Mouse (Mus musculus) midbrain, embryonic 10.5 days (tissue): ENCODE data around the gene Nufip2. TPM values are rescaled to one million over a fixed set of nuclear protein-coding genes. Genes with fewer than 3 reads are reported as not detected.
A peak's percentile ranks its signal among the peaks of the same experiment; 100 is the strongest.
"Not testable (repeated sequence)": the region's sequence is repeated elsewhere in the genome, so short reads cannot be mapped to it uniquely, and the experiment has no call there.

Source experiments
- DNase-seq: peaks from one replicate; pipeline ENCODE4 v3.0.0-alpha.2; 2017; ENCODE audit warnings: low spot score
- H3K27ac ChIP-seq: fragments of 300-500 bp; sonication (generic); replicated peaks from 2 replicates; pipeline ENCODE4 v1.5.1; 2016; ENCODE audit warnings: mild to moderate bottlenecking
- H3K27me3 ChIP-seq: fragments of 300-500 bp; sonication (generic); 2 replicates; pipeline ENCODE4 v1.6.1; 2016; ENCODE audit warnings: low read depth, mild to moderate bottlenecking; ENCODE audit not compliant: poor library complexity, severe bottlenecking
- H3K36me3 ChIP-seq: fragments of 300-500 bp; sonication (generic); 2 replicates; pipeline ENCODE4 v1.6.1; 2016; ENCODE audit warnings: mild to moderate bottlenecking, moderate library complexity
- H3K4me1 ChIP-seq: fragments of 300-500 bp; sonication (generic); 2 replicates; pipeline ENCODE4 v1.6.1; 2016
- H3K4me3 ChIP-seq: fragments of 300-500 bp; sonication (generic); 2 replicates; pipeline ENCODE4 v1.5.1; 2016; ENCODE audit warnings: mild to moderate bottlenecking, moderate library complexity
- H3K9me3 ChIP-seq: fragments of 300-500 bp; sonication (generic); replicated peaks from 2 replicates; pipeline ENCODE4 v1.6.1; 2016; ENCODE audit warnings: mild to moderate bottlenecking
- WGBS: fragments of 180-500 bp; shearing (Covaris S2); methylation state at CpG from one replicate; pipeline ENCODE4 v1.1.7; 2016; 5-methylcytosine and 5-hydroxymethylcytosine counted together
- polyA plus RNA-seq: library from polyadenylated mRNA; unstranded; fragments of >200 nt; fragmentation: Nextera tagmentation; extraction: Ambion mirVana; gene quantifications from 2 replicates; pipeline ENCODE4 v1.2.1, GENCODE M21; 2016

Gene Nufip2
- 3.2 and 3.3 TPM in 2 replicates for polyA plus RNA-seq

DNA sequence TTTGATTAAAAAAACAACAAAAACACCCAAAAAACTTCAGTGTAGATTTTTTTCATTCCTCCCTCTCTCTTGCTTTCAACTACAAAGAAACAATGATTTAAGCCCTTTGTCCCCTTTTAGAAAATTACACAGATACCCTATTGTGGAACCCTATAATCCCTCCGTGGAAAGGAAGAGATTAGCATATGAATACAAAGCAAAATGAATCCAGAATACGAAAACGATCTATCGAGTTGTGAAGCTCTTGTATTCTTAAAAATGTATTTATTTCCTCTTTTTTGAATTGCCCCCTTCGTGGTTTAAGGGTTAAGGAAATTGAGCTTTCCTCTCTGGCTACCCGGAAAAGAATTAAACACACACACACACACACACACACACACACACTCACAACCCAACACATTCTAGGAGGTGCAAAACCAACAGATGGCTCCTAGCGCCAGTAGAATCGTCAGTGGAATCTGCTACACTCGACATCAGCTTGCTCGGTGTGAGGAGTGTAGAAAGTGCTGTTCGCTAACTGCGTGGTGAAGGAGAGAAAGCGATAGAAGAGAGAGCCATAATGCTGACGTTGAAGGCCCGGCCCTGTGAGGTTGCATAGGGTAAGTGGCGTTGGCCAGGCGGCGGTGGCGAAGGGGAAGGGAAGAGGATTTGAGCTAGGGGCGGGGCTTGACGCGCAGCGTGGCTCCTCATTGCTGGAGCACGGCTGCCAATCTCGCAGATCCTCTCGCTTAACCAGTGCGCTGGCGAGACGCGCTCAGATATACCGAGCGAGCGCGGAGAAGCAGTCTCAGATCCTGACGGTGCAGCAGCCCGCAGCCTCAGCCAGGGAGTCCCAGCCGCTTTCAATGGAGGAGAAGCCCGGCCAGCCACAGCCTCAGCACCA lies at the start of gene Nufip2:
Gene Nufip2, plus strand, starts transcription at position 773 of the 883 bp plus-strand sequence.
- Histone ChIP-seq H3K27ac (peak within 1 kb of the TSS; percentile 98), H3K4me3 (peak within 1 kb of the TSS; percentile 84), H3K9me3 (no peaks in the 10 kb centered on the region), H3K36me3 (peaks cover 19% of the 10 kb centered on the region), H3K27me3 (peaks cover 16% of the 10 kb centered on the region; the same call in 1 of the 2 replicates), H3K4me1 (peaks cover 21% of the 10 kb centered on the region)
- under 1% methylated on average over 38 of the region's 38 CpGs for WGBS
- DNase-seq, result peak; percentile 99

DNA sequence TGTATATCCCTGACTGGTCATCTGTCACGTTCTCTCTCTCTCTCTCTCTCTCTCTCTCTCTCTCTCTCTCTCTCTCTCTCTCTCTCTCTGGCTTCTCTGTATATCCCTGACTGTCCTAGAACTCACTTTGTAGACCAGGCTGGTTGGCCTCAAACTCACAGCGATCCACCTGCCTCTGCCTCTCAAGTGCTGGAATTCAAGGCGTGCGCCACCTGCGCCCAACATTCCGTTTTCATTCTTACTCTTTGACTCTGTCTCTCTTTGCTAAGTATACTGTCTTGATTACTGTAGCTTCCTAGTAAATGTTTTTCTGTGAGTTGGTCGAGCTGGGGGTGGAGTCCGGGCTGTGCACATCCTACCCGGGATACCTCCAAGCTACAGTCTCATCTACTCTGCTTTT lies 44.6 kb upstream of the Nufip2 start:
- H3K4me3 ChIP-seq, result no peak overlapping the region
- H3K9me3 ChIP-seq, result no peaks in the 10 kb centered on the region
- no peaks in the 10 kb centered on the region for H3K27me3 ChIP-seq
- H3K27ac ChIP-seq, result no peak overlapping the region
- DNase-seq, result no peak
- no peaks in the 10 kb centered on the region for H3K36me3 ChIP-seq
- WGBS, result 90% methylated on average over 9 of the region's 9 CpGs
- H3K4me1 ChIP-seq, result no peaks in the 10 kb centered on the region

DNA sequence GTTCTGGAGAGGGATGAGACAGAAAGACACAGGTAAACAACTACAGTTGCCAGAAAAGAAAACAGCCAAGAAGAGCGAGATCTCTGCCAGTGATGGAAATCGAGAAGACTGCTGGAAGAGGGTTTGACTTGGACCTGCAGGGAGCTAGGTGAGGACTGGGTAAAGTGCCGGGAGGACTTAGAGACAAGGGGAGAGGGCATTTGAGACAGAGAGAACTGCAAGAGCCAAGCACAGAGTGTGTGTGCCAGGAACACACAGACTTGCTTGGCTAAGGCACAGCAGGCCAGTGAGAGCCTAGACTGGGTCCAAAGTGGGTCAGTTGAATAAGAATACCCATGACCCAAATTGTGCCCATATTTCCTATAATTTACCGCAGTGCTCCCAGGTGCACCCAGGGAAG lies 40.5 kb upstream of the Nufip2 start:
- no peaks in the 10 kb centered on the region for H3K27me3 ChIP-seq
- H3K4me3 ChIP-seq, result no peak overlapping the region
- no peak overlapping the region for H3K27ac ChIP-seq
- no peaks in the 10 kb centered on the region for H3K9me3 ChIP-seq
- WGBS, result 86% methylated on average over 4 of the region's 4 CpGs
- no peaks in the 10 kb centered on the region for H3K36me3 ChIP-seq
- no peak for DNase-seq
- H3K4me1 ChIP-seq, result no peaks in the 10 kb centered on the region

DNA sequence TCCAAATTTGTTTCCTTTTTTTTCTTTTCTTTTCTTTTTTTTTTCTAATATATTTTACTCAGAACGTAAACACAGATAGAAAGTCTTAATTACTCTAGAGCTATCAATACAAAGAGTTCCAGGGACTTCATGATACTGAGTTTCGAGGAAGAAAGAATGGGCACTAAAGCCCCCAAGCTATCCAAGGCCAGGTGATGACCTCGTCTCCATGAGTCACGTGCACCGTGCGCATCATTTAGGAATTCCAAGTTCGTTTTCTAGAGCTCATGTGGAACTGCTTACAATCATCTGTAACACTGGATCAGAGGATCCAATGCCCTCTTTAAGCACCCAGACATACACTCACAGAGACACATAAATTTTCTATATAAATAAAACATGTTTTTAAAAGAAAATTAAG lies 37.1 kb upstream of the Nufip2 start:
- no peak for DNase-seq
- Histone ChIP-seq H3K27me3 (no peaks in the 10 kb centered on the region), H3K4me1 (no peaks in the 10 kb centered on the region), H3K4me3 (no peak overlapping the region), H3K27ac (no peak overlapping the region), H3K9me3 (no peaks in the 10 kb centered on the region), H3K36me3 (no peaks in the 10 kb centered on the region)
- WGBS, result 88% methylated on average over 7 of the region's 7 CpGs

DNA sequence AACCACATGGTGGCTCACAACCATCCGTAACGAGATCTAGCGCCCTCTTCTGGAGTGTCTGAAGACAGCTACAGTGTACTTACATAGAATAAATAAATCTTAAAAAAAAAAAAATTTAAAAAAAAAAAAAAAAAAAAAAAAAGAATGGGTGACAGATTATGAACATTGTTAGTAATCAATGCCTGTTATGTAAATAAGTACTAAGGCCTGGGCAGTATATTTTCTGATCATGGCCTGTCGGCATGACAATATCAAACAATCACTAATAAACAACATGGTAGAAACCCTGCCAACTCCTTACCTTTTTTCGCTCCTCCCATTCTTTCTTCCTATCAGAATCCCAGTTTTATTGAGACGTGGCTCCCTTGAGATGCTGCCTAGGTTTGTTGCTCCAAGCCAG lies 33.5 kb upstream of the Nufip2 start:
- WGBS, result 63% methylated on average over 6 of the region's 6 CpGs
- Histone ChIP-seq H3K27ac (no peak overlapping the region), H3K27me3 (no peaks in the 10 kb centered on the region), H3K4me3 (no peak overlapping the region), H3K36me3 (no peaks in the 10 kb centered on the region), H3K4me1 (no peaks in the 10 kb centered on the region), H3K9me3 (no peaks in the 10 kb centered on the region)
- DNase-seq, result no peak

DNA sequence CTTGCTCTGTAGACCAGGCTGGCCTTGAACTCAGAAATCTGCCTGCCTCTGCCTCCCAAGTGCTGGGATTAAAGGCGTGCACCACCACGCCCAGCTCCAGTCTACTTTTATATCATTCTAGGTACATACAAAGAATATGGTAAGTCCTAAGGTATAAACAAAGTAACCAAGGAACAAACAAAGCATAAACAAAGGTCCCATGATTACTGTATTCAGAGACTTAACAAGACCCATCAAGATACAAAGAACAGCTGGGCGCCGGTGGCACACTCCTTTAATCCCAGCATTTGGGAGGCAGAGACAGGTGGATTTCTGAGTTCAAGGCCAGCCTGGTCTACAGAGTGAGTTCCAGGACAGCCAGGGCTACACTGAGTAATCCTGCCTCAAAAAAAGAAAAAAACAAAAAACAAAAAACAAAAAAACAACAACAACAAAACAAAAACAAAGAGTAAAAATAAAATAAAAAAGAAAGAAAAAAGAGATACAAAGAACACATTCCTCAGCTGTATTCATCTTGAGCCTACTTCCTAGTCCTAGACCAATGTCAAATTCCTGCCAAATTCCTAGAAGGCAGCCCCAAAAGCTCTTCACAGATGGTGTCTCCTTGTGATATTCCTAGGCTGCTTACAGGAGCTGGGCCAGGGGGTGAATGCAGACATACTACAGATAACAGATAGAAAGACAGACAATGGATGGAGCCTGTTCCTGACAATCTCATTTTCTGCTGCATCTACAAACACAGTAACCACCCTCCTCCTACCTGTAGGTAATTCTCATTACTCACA lies 32.4 kb upstream of the Nufip2 start:
- H3K27me3 ChIP-seq, H3K36me3 ChIP-seq, H3K27ac ChIP-seq, H3K4me3 ChIP-seq, H3K9me3 ChIP-seq, H3K4me1 ChIP-seq, DNase-seq: not testable (repeated sequence)
- 96% methylated on average over 4 of the region's 4 CpGs for WGBS

DNA sequence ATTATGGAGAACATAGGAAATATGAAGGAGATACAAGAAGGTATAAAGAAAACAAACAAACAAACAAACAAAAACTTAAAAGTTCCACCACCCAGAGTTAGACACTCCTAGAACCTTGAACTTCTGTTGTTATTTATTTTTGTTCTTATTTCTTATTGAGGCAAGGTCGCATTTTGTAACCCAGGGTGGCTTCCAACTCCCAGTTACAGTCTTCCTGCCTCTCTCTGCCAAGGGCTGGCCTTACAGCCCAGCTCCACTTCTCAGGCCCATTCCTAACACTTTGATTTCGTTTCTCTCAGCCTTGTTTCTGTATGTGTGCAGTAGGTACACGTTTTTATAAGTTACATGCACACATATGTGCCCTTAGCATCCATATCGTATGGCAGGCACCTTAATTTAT lies 26.0 kb upstream of the Nufip2 start:
- Histone ChIP-seq H3K4me3 (no peak overlapping the region), H3K27me3 (no peaks in the 10 kb centered on the region), H3K36me3 (no peaks in the 10 kb centered on the region), H3K27ac (no peak overlapping the region), H3K9me3 (no peaks in the 10 kb centered on the region), H3K4me1 (no peaks in the 10 kb centered on the region)
- DNase-seq, result no peak
- WGBS, result 77% methylated on average over 4 of the region's 4 CpGs

DNA sequence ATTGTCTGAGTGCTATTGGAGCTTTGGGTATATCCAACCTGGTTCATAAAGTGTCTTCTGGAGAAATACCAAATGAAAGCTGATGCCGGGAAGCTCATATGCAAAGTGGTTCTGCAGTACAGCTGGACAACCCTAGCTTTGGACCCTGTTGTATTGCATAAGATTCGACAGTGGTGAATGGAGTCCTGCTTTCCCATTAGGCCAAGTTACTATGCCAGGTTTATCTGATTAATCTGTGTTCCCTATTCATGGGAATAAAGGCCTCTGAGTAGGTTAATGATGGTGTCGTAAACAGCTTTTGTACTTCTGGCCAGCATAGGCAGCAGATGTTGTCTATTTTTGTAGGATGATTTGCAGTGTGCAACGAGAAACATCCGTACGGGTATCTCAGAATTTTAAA lies 22.3 kb upstream of the Nufip2 start:
- no peaks in the 10 kb centered on the region for H3K4me1 ChIP-seq
- no peaks in the 10 kb centered on the region for H3K27me3 ChIP-seq
- no peak overlapping the region for H3K4me3 ChIP-seq
- no peak for DNase-seq
- WGBS, result 91% methylated on average over 6 of the region's 6 CpGs
- H3K36me3 ChIP-seq, result no peaks in the 10 kb centered on the region
- H3K9me3 ChIP-seq, result peaks cover 5% of the 10 kb centered on the region; the same call in 1 of the 2 replicates
- no peak overlapping the region for H3K27ac ChIP-seq

DNA sequence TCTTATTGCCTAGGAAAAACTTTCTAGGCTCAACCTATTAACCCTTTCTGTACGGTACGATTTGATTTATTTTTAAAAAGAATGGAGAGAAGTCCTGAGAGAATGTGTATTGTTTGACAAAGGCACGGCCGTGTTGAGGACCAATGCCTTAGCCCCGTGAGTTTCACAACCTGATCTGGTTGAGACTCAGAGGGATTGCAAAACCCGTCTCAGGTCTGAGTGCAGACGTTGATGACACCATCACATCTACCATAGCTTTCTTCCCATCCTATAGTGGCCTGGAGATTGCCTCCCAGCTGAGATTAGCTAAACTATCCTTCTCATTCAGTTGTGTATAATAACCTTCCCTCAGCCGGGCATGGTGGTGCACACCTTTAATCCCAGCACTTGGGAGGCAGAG lies 21.9 kb upstream of the Nufip2 start:
- no peaks in the 10 kb centered on the region for H3K27me3 ChIP-seq
- 91% methylated on average over 8 of the region's 8 CpGs for WGBS
- H3K4me3 ChIP-seq, result no peak overlapping the region
- no peak for DNase-seq
- H3K27ac ChIP-seq, result no peak overlapping the region
- H3K4me1 ChIP-seq, result no peaks in the 10 kb centered on the region
- H3K36me3 ChIP-seq, result no peaks in the 10 kb centered on the region
- H3K9me3 ChIP-seq, result peaks cover 5% of the 10 kb centered on the region; the same call in 1 of the 2 replicates

DNA sequence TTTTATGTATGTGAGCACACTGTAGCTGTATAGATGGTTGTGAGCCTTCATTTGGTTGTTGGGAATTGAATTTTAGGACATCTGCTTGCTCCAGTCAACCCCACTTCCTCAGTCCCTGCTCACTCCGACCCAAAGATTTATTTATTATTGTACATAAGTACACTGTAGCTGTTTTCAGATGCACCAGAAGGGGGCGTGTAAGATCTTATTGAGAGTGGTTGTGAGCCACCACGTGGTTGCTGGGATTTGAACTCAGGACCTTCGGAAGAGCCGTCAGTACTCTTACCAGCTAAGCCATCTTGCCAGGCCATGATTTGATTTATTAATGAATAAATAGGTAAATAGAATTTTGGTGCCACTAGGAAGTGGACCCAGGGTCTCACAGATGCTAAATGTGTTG lies 20.6 kb upstream of the Nufip2 start:
- not testable (repeated sequence) for H3K27ac ChIP-seq, H3K36me3 ChIP-seq, H3K27me3 ChIP-seq, DNase-seq, H3K9me3 ChIP-seq, H3K4me1 ChIP-seq, H3K4me3 ChIP-seq
- WGBS, result 80% methylated on average over 5 of the region's 5 CpGs

DNA sequence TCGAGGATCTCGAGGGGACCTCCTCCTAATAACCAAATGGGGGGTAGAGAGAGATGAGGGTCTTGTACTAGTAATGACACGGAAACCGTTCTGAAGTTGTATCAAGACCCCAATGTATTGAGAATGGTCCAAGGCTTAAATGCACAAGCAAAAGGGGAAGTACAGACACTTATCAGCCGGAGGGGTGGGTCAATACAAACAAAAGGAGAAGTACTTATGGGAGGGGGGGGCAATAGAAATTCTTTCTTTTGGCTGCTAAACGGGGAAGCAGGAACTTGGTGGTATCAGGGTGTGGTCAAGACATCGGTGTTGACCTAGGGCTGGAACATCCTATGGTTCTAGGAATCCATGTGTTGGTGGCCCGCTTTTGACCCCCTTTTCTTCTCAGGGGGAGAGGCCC lies 19.2 kb upstream of the Nufip2 start:
- not testable (repeated sequence) for H3K4me1 ChIP-seq, H3K27ac ChIP-seq, H3K27me3 ChIP-seq, H3K4me3 ChIP-seq, H3K36me3 ChIP-seq, DNase-seq, H3K9me3 ChIP-seq
- 94% methylated on average over 8 of the region's 8 CpGs for WGBS

DNA sequence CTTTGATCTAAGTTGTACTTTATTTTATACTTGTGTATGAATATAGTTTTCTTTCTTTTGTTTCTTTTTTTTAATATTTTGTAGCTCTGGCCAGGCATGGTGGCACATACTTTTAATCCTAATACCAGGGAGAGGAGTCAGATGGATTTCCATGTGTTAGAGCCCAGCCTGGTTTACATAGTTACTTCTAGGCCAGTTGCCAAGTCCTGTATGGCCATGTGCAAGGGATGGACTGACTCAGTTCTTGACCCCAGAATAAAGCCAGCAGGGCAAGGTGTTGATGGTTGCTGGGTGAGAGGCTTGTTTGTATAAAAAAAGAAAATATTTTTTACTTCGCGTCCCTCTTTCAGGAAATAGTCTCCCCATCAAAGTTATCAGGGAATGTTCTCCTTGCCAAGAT lies 13.2 kb upstream of the Nufip2 start:
- Histone ChIP-seq H3K27ac (no peak overlapping the region), H3K4me3 (no peak overlapping the region), H3K36me3 (no peaks in the 10 kb centered on the region), H3K27me3 (no peaks in the 10 kb centered on the region), H3K9me3 (no peaks in the 10 kb centered on the region; the same call in 1 of the 2 replicates), H3K4me1 (no peaks in the 10 kb centered on the region)
- WGBS, result 97% methylated on average over 2 of the region's 2 CpGs
- no peak for DNase-seq

DNA sequence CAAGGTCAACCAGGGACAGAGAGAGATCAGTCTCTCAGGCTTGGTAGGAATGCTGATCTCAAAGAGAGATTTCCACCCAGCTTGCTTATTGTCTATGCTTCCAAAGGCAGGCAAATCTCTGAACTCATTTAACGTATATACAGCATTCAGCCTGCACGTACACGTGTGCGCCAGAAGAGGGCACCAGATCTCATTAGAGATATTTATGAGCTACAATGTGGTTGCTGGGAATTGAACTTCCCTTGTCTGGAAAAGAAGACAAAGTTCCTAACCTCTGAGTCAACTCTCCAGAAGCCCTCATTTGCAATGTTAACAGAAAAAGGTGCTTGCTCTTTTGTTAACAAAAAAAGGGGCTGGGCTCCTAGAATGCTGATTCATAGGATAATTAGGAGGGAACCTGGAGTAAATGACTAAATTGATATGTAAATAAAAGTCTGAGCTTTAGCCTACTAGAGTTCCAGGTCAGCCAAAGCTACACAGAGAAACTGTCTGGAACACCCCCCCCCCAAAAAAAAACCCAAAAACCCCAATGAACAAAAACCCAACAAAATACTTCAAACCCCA lies 12.4 kb upstream of the Nufip2 start:
- no peaks in the 10 kb centered on the region for H3K27me3 ChIP-seq
- WGBS, result 63% methylated on average over 4 of the region's 4 CpGs
- H3K36me3 ChIP-seq, result no peaks in the 10 kb centered on the region
- H3K27ac ChIP-seq, result no peak overlapping the region
- no peaks in the 10 kb centered on the region for H3K4me1 ChIP-seq
- no peaks in the 10 kb centered on the region; the same call in 1 of the 2 replicates for H3K9me3 ChIP-seq
- no peak overlapping the region for H3K4me3 ChIP-seq
- DNase-seq, result no peak
